Mouse (Mus musculus): ENCODE measurements at regions not wholly inside any gene's neighbourhood (a gene's known extent, or its start where the extent isn't known, plus 50 kb on each side); places are given as distances from the start of the nearest gene placed in this dataset.
A peak's percentile ranks its signal among the peaks of the same experiment; 100 is the strongest.

GRCm38 (mm10) chr17:49205095-49205494 is 223.1 kb upstream of the Mocs1 start:
- ATAC-seq (ENCODE audit: insufficient number of reproducible peaks, low FRiP score, low TSS enrichment, low read depth), result no peak
- no peak overlapping the region for H3K4me3 ChIP-seq (ENCODE audit: low read depth, low read length)
- H3K27ac ChIP-seq (replicated peaks; ENCODE audit: low read depth, low read length), result 0 out of 2 replicates have a peak overlapping the region, but pooled peaks have one; percentile 14
- H3K4me2 ChIP-seq (ENCODE audit: low read depth, severe bottlenecking), result no peak overlapping the region
- H3K4me1 ChIP-seq (ENCODE audit: control insufficient read depth, insufficient read depth, low read length), result peaks cover 15% of the 10 kb centered on the region
- no peaks in the 10 kb centered on the region for H3K27me3 ChIP-seq (ENCODE audit: control insufficient read depth, insufficient read depth, low read length)
- H3K9ac ChIP-seq (ENCODE audit: low read length), result no peak overlapping the region; the same call in 1 of the 2 replicates
- no peaks in the 10 kb centered on the region for H3K9me3 ChIP-seq (ENCODE audit: control insufficient read depth, low read length)
- no peaks in the 10 kb centered on the region for H3K36me3 ChIP-seq (ENCODE audit: control insufficient read depth, insufficient read depth, low read length)
- 14% methylated on average over 5 of the region's 5 CpGs for WGBS
- no peak for DNase-seq (ENCODE audit: low spot score)

GRCm38 (mm10) chr17:49205564-49205963 is 222.6 kb upstream of the Mocs1 start:
- Histone ChIP-seq H3K36me3 (ENCODE audit: control insufficient read depth, insufficient read depth, low read length) (no peaks in the 10 kb centered on the region), H3K4me1 (ENCODE audit: control insufficient read depth, insufficient read depth, low read length) (peaks cover 15% of the 10 kb centered on the region), H3K4me2 (ENCODE audit: low read depth, severe bottlenecking) (no peak overlapping the region), H3K9ac (ENCODE audit: low read length) (no peak overlapping the region; the same call in 1 of the 2 replicates), H3K27ac (replicated peaks; ENCODE audit: low read depth, low read length) (0 out of 2 replicates have a peak overlapping the region, but pooled peaks have one; percentile 14), H3K27me3 (ENCODE audit: control insufficient read depth, insufficient read depth, low read length) (no peaks in the 10 kb centered on the region), H3K9me3 (ENCODE audit: control insufficient read depth, low read length) (no peaks in the 10 kb centered on the region), H3K4me3 (ENCODE audit: low read depth, low read length) (no peak overlapping the region)
- ATAC-seq (ENCODE audit: insufficient number of reproducible peaks, low FRiP score, low TSS enrichment, low read depth) (peak; percentile 26; the same call in 1 of the 2 replicates), DNase-seq (ENCODE audit: low spot score) (no peak)
- WGBS, result 86% methylated on average over 1 of the region's 1 CpGs

GRCm38 (mm10) chr17:49206708-49207107 is 221.5 kb upstream of the Mocs1 start:
- H3K27ac ChIP-seq (replicated peaks; ENCODE audit: low read depth, low read length), result no peak overlapping the region
- H3K9me3 ChIP-seq (ENCODE audit: control insufficient read depth, low read length), result no peaks in the 10 kb centered on the region
- H3K4me1 ChIP-seq (ENCODE audit: control insufficient read depth, insufficient read depth, low read length), result peaks cover 15% of the 10 kb centered on the region
- H3K36me3 ChIP-seq (ENCODE audit: control insufficient read depth, insufficient read depth, low read length), result no peaks in the 10 kb centered on the region
- no peak overlapping the region for H3K4me2 ChIP-seq (ENCODE audit: low read depth, severe bottlenecking)
- 48% methylated on average over 9 of the region's 9 CpGs for WGBS
- no peak overlapping the region for H3K4me3 ChIP-seq (ENCODE audit: low read depth, low read length)
- H3K9ac ChIP-seq (ENCODE audit: low read length), result no peak overlapping the region
- DNase-seq (ENCODE audit: low spot score) (peak; percentile 40), ATAC-seq (ENCODE audit: insufficient number of reproducible peaks, low FRiP score, low TSS enrichment, low read depth) (no peak)
- H3K27me3 ChIP-seq (ENCODE audit: control insufficient read depth, insufficient read depth, low read length), result no peaks in the 10 kb centered on the region

GRCm38 (mm10) chr17:49208315-49208820 is 219.8 kb upstream of the Mocs1 start:
- Histone ChIP-seq H3K4me2 (ENCODE audit: low read depth, severe bottlenecking) (no peak overlapping the region), H3K9me3 (ENCODE audit: control insufficient read depth, low read length) (no peaks in the 10 kb centered on the region), H3K27me3 (ENCODE audit: control insufficient read depth, insufficient read depth, low read length) (no peaks in the 10 kb centered on the region), H3K4me1 (ENCODE audit: control insufficient read depth, insufficient read depth, low read length) (peaks cover 15% of the 10 kb centered on the region), H3K4me3 (ENCODE audit: low read depth, low read length) (no peak overlapping the region), H3K9ac (ENCODE audit: low read length) (no peak overlapping the region), H3K27ac (replicated peaks; ENCODE audit: low read depth, low read length) (no peak overlapping the region), H3K36me3 (ENCODE audit: control insufficient read depth, insufficient read depth, low read length) (no peaks in the 10 kb centered on the region)
- DNase-seq (ENCODE audit: low spot score) (no peak), ATAC-seq (ENCODE audit: insufficient number of reproducible peaks, low FRiP score, low TSS enrichment, low read depth) (no peak)
- WGBS, result 77% methylated on average over 10 of the region's 10 CpGs

- Histone ChIP-seq H3K4me1 (ENCODE audit: control insufficient read depth, insufficient read depth, low read length) (no peaks in the 10 kb centered on the region), H3K4me2 (ENCODE audit: low read depth, severe bottlenecking) (no peak overlapping the region), H3K9me3 (ENCODE audit: control insufficient read depth, low read length) (no peaks in the 10 kb centered on the region), H3K27ac (replicated peaks; ENCODE audit: low read depth, low read length) (no peak overlapping the region), H3K9ac (ENCODE audit: low read length) (no peak overlapping the region), H3K27me3 (ENCODE audit: control insufficient read depth, insufficient read depth, low read length) (no peaks in the 10 kb centered on the region), H3K4me3 (ENCODE audit: low read depth, low read length) (no peak overlapping the region), H3K36me3 (ENCODE audit: control insufficient read depth, insufficient read depth, low read length) (no peaks in the 10 kb centered on the region)
- no peak for DNase-seq (ENCODE audit: low spot score)
- ATAC-seq (ENCODE audit: insufficient number of reproducible peaks, low FRiP score, low TSS enrichment, low read depth), result no peak
- 60% methylated on average over 13 of the region's 13 CpGs for WGBS
These were observed 215.2 kb upstream of the Mocs1 start for GRCm38 (mm10) chr17:49212918-49213317.

GRCm38 (mm10) chr17:49215281-49215680 is 212.9 kb upstream of the Mocs1 start:
- WGBS, result 91% methylated on average over 8 of the region's 8 CpGs
- DNase-seq (ENCODE audit: low spot score) (no peak), ATAC-seq (ENCODE audit: insufficient number of reproducible peaks, low FRiP score, low TSS enrichment, low read depth) (no peak)
- Histone ChIP-seq H3K27ac (replicated peaks; ENCODE audit: low read depth, low read length) (no peak overlapping the region), H3K9ac (ENCODE audit: low read length) (no peak overlapping the region), H3K4me3 (ENCODE audit: low read depth, low read length) (no peak overlapping the region), H3K4me2 (ENCODE audit: low read depth, severe bottlenecking) (no peak overlapping the region), H3K27me3 (ENCODE audit: control insufficient read depth, insufficient read depth, low read length) (no peaks in the 10 kb centered on the region), H3K9me3 (ENCODE audit: control insufficient read depth, low read length) (no peaks in the 10 kb centered on the region), H3K4me1 (ENCODE audit: control insufficient read depth, insufficient read depth, low read length) (no peaks in the 10 kb centered on the region), H3K36me3 (ENCODE audit: control insufficient read depth, insufficient read depth, low read length) (no peaks in the 10 kb centered on the region)

- Histone ChIP-seq H3K4me3 (ENCODE audit: low read depth, low read length) (no peak overlapping the region), H3K4me1 (ENCODE audit: control insufficient read depth, insufficient read depth, low read length) (no peaks in the 10 kb centered on the region), H3K4me2 (ENCODE audit: low read depth, severe bottlenecking) (no peak overlapping the region), H3K27ac (replicated peaks; ENCODE audit: low read depth, low read length) (no peak overlapping the region), H3K36me3 (ENCODE audit: control insufficient read depth, insufficient read depth, low read length) (no peaks in the 10 kb centered on the region), H3K9me3 (ENCODE audit: control insufficient read depth, low read length) (no peaks in the 10 kb centered on the region), H3K9ac (ENCODE audit: low read length) (no peak overlapping the region), H3K27me3 (ENCODE audit: control insufficient read depth, insufficient read depth, low read length) (no peaks in the 10 kb centered on the region)
- DNase-seq (ENCODE audit: low spot score) (no peak), ATAC-seq (ENCODE audit: insufficient number of reproducible peaks, low FRiP score, low TSS enrichment, low read depth) (no peak)
- WGBS, result 82% methylated on average over 4 of the region's 4 CpGs
These were observed 208.5 kb upstream of the Mocs1 start for GRCm38 (mm10) chr17:49219512-49220197.

- Histone ChIP-seq H3K4me2 (ENCODE audit: low read depth, severe bottlenecking) (no peak overlapping the region), H3K4me3 (ENCODE audit: low read depth, low read length) (no peak overlapping the region), H3K27ac (replicated peaks; ENCODE audit: low read depth, low read length) (no peak overlapping the region), H3K9me3 (ENCODE audit: control insufficient read depth, low read length) (no peaks in the 10 kb centered on the region), H3K36me3 (ENCODE audit: control insufficient read depth, insufficient read depth, low read length) (no peaks in the 10 kb centered on the region), H3K27me3 (ENCODE audit: control insufficient read depth, insufficient read depth, low read length) (no peaks in the 10 kb centered on the region), H3K4me1 (ENCODE audit: control insufficient read depth, insufficient read depth, low read length) (no peaks in the 10 kb centered on the region), H3K9ac (ENCODE audit: low read length) (no peak overlapping the region)
- ATAC-seq (ENCODE audit: insufficient number of reproducible peaks, low FRiP score, low TSS enrichment, low read depth) (no peak), DNase-seq (ENCODE audit: low spot score) (no peak)
- 91% methylated on average over 7 of the region's 7 CpGs for WGBS
These were observed 204.9 kb upstream of the Mocs1 start for GRCm38 (mm10) chr17:49223212-49223611.
